Mouse (Mus musculus): ENCODE measurements around the gene Dhrs7b. TPM values are rescaled to one million over a fixed set of nuclear protein-coding genes. Genes with fewer than 3 reads are reported as not detected.

The Dhrs7b gene
- total RNA-seq (2014; fragmentation: Nextera tagmentation): 15.2 and 15.7 TPM in 2 replicates
- total RNA-seq (2017): 21.9 and 23.9 TPM in 2 replicates
- 2.6 and 3.2 TPM in 2 replicates for polyA plus RNA-seq (2012)

GRCm38 (mm10) chr11:60830433-60831052, at the start of gene Dhrs7b:
TSS of gene Dhrs7b (plus strand) at chr11:60830631.
- H3K4me3 ChIP-seq (ENCODE audit: low read depth, low read length): peak within 1 kb of the TSS; percentile 84
- peaks cover 30% of the 10 kb centered on the region for H3K36me3 ChIP-seq (replicated peaks)
- ATAC-seq (ENCODE audit: extremely low read depth, insufficient number of reproducible peaks, low FRiP score, poor library complexity, severe bottlenecking) (peak; percentile 95), DNase-seq (ENCODE audit: low spot score) (peak; percentile 84)
- TF ChIP-seq POLR2AphosphoS5 (IDR thresholded peaks at IDR 0.05; ENCODE audit: insufficient replicate concordance, low read depth, low read length) (0 out of 2 replicates have a peak, but pooled peaks have one; percentile 35), CTCF (IDR thresholded peaks at IDR 0.05; ENCODE audit: low read depth, low read length) (no peak)
- H3K9me3 ChIP-seq (replicated peaks): no peaks in the 10 kb centered on the region
- peaks cover 25% of the 10 kb centered on the region for H3K4me1 ChIP-seq (ENCODE audit: insufficient read depth, low read depth, low read length)
- H3K27me3 ChIP-seq (ENCODE audit: insufficient read depth, low read length): peaks cover 4% of the 10 kb centered on the region; the same call in 1 of the 2 replicates

- no peak for DNase-seq (ENCODE audit: low spot score)
- H3K4me3 ChIP-seq (ENCODE audit: low read depth, low read length): peak overlapping the region; percentile 6; the same call in 1 of the 2 replicates
- no peaks in the 10 kb centered on the region for H3K27me3 ChIP-seq (ENCODE audit: insufficient read depth, low read length)
- no peak for TF ChIP-seq CTCF (IDR thresholded peaks at IDR 0.05; ENCODE audit: low read depth, low read length)
- TF ChIP-seq GATA1 (IDR thresholded peaks at IDR 0.05; ENCODE audit: borderline replicate concordance, low read length): no peak
- no peak for TF ChIP-seq POLR2AphosphoS5 (IDR thresholded peaks at IDR 0.05; ENCODE audit: insufficient replicate concordance, low read depth, low read length)
- TF ChIP-seq TAL1 (conservative IDR thresholded peaks at IDR 0.05; ENCODE audit: low read depth, low read length): no peak
- TF ChIP-seq GATA2 (IDR thresholded peaks at IDR 0.05; ENCODE audit: borderline replicate concordance, low read depth, low read length): no peak
- ATAC-seq (ENCODE audit: extremely low read depth, insufficient number of reproducible peaks, low FRiP score, poor library complexity, severe bottlenecking): no peak
- H3K36me3 ChIP-seq (replicated peaks): peaks cover 97% of the 10 kb centered on the region
- H3K9me3 ChIP-seq (replicated peaks): no peaks in the 10 kb centered on the region
- peaks cover 75% of the 10 kb centered on the region for H3K4me1 ChIP-seq (ENCODE audit: insufficient read depth, low read depth, low read length)
Observed at GRCm38 (mm10) chr11:60784179-60784922, 46.1 kb upstream of the Dhrs7b start.

GRCm38 (mm10) chr11:60787595-60787994, 42.8 kb upstream of the Dhrs7b start:
- Histone ChIP-seq H3K9me3 (replicated peaks) (no peaks in the 10 kb centered on the region), H3K4me3 (ENCODE audit: low read depth, low read length) (no peak overlapping the region), H3K4me1 (ENCODE audit: insufficient read depth, low read depth, low read length) (peaks cover 44% of the 10 kb centered on the region), H3K36me3 (replicated peaks) (peaks cover 95% of the 10 kb centered on the region), H3K27me3 (ENCODE audit: insufficient read depth, low read length) (no peaks in the 10 kb centered on the region)
- no peak for DNase-seq (ENCODE audit: low spot score)
- no peak for ATAC-seq (ENCODE audit: extremely low read depth, insufficient number of reproducible peaks, low FRiP score, poor library complexity, severe bottlenecking)
- TF ChIP-seq GATA2 (IDR thresholded peaks at IDR 0.05; ENCODE audit: borderline replicate concordance, low read depth, low read length): no peak
- TF ChIP-seq TAL1 (conservative IDR thresholded peaks at IDR 0.05; ENCODE audit: low read depth, low read length): no peak
- TF ChIP-seq GATA1 (IDR thresholded peaks at IDR 0.05; ENCODE audit: borderline replicate concordance, low read length): no peak
- no peak for TF ChIP-seq POLR2AphosphoS5 (IDR thresholded peaks at IDR 0.05; ENCODE audit: insufficient replicate concordance, low read depth, low read length)
- TF ChIP-seq CTCF (IDR thresholded peaks at IDR 0.05; ENCODE audit: low read depth, low read length): no peak

- Histone ChIP-seq H3K27me3 (ENCODE audit: insufficient read depth, low read length) (no peaks in the 10 kb centered on the region), H3K4me3 (ENCODE audit: low read depth, low read length) (no peak overlapping the region), H3K4me1 (ENCODE audit: insufficient read depth, low read depth, low read length) (peaks cover 22% of the 10 kb centered on the region), H3K9me3 (replicated peaks) (no peaks in the 10 kb centered on the region), H3K36me3 (replicated peaks) (peaks cover 95% of the 10 kb centered on the region)
- no peak for ATAC-seq (ENCODE audit: extremely low read depth, insufficient number of reproducible peaks, low FRiP score, poor library complexity, severe bottlenecking)
- no peak for DNase-seq (ENCODE audit: low spot score)
- TF ChIP-seq CTCF (IDR thresholded peaks at IDR 0.05; ENCODE audit: low read depth, low read length) (no peak), GATA1 (IDR thresholded peaks at IDR 0.05; ENCODE audit: borderline replicate concordance, low read length) (no peak), POLR2AphosphoS5 (IDR thresholded peaks at IDR 0.05; ENCODE audit: insufficient replicate concordance, low read depth, low read length) (no peak), GATA2 (IDR thresholded peaks at IDR 0.05; ENCODE audit: borderline replicate concordance, low read depth, low read length) (no peak), TAL1 (conservative IDR thresholded peaks at IDR 0.05; ENCODE audit: low read depth, low read length) (no peak)
Observed at GRCm38 (mm10) chr11:60790472-60790871, 40.0 kb upstream of the Dhrs7b start.

GRCm38 (mm10) chr11:60796342-60796741, 34.1 kb upstream of the Dhrs7b start:
- Histone ChIP-seq H3K27me3 (ENCODE audit: insufficient read depth, low read length) (no peaks in the 10 kb centered on the region), H3K4me3 (ENCODE audit: low read depth, low read length) (no peak overlapping the region), H3K9me3 (replicated peaks) (no peaks in the 10 kb centered on the region), H3K36me3 (replicated peaks) (peaks cover 98% of the 10 kb centered on the region), H3K4me1 (ENCODE audit: insufficient read depth, low read depth, low read length) (no peaks in the 10 kb centered on the region)
- TF ChIP-seq POLR2AphosphoS5 (IDR thresholded peaks at IDR 0.05; ENCODE audit: insufficient replicate concordance, low read depth, low read length) (no peak), CTCF (IDR thresholded peaks at IDR 0.05; ENCODE audit: low read depth, low read length) (no peak), TAL1 (conservative IDR thresholded peaks at IDR 0.05; ENCODE audit: low read depth, low read length) (no peak), GATA1 (IDR thresholded peaks at IDR 0.05; ENCODE audit: borderline replicate concordance, low read length) (no peak), GATA2 (IDR thresholded peaks at IDR 0.05; ENCODE audit: borderline replicate concordance, low read depth, low read length) (no peak)
- ATAC-seq (ENCODE audit: extremely low read depth, insufficient number of reproducible peaks, low FRiP score, poor library complexity, severe bottlenecking) (no peak), DNase-seq (ENCODE audit: low spot score) (no peak)

GRCm38 (mm10) chr11:60799977-60800376, 30.5 kb upstream of the Dhrs7b start:
- Histone ChIP-seq H3K4me1 (ENCODE audit: insufficient read depth, low read depth, low read length) (peaks cover 9% of the 10 kb centered on the region; the same call in 1 of the 2 replicates), H3K4me3 (ENCODE audit: low read depth, low read length) (no peak overlapping the region), H3K36me3 (replicated peaks) (peaks cover 93% of the 10 kb centered on the region), H3K9me3 (replicated peaks) (no peaks in the 10 kb centered on the region), H3K27me3 (ENCODE audit: insufficient read depth, low read length) (no peaks in the 10 kb centered on the region)
- no peak for DNase-seq (ENCODE audit: low spot score)
- no peak for TF ChIP-seq GATA2 (IDR thresholded peaks at IDR 0.05; ENCODE audit: borderline replicate concordance, low read depth, low read length)
- ATAC-seq (ENCODE audit: extremely low read depth, insufficient number of reproducible peaks, low FRiP score, poor library complexity, severe bottlenecking): no peak
